Mouse (Mus musculus) adrenal gland, adult 18-20 months (tissue): ENCODE results near the gene Slx4ip. TPM values are rescaled to one million over a fixed set of nuclear protein-coding genes. Genes with fewer than 3 reads are reported as not detected.
A peak's percentile ranks its signal among the peaks of the same experiment; 100 is the strongest.

ENCODE experiments used
- DNase-seq, 2 experiments: peaks; one replicate each; pipeline ENCODE4 v3.0.0; 2021 to 2022; ENCODE audit warnings: low spot score in 2 of 2
- total RNA-seq, 2 experiments: library from RNA; stranded (reverse); gene quantifications; 1 replicate in 1 of 2; 2 replicates in 1 of 2; pipeline ENCODE4 v1.2.3; 2021

Slx4ip gene
- total RNA-seq, 2 experiments from 2014 or later = 4.1 to 5.6 TPM

GRCm38 (mm10) chr2:137098269-137099035, 207.4 kb downstream of the Slx4ip start:
- DNase-seq = no peak

GRCm38 (mm10) chr2:137099211-137099734, 208.3 kb downstream of the Slx4ip start:
- no peak for DNase-seq

GRCm38 (mm10) chr2:137101074-137101473, 210.1 kb downstream of the Slx4ip start:
- DNase-seq = no peak

GRCm38 (mm10) chr2:137107203-137107602, 216.2 kb downstream of the Slx4ip start:
- no peak for DNase-seq

GRCm38 (mm10) chr2:137107946-137108345, 216.9 kb downstream of the Slx4ip start:
- no peak for DNase-seq

GRCm38 (mm10) chr2:137109321-137110213, 218.5 kb downstream of the Slx4ip start:
- DNase-seq = no peak

GRCm38 (mm10) chr2:137110214-137110898, 219.3 kb downstream of the Slx4ip start:
- DNase-seq = no peak

- no peak for DNase-seq
These were observed 222.5 kb downstream of the Slx4ip start for GRCm38 (mm10) chr2:137113288-137114061.

GRCm38 (mm10) chr2:137114248-137115096, 223.5 kb downstream of the Slx4ip start:
- peak; percentile 70 to 72 for DNase-seq

- DNase-seq = peak; percentile 33 to 43
These were observed 224.4 kb downstream of the Slx4ip start for GRCm38 (mm10) chr2:137115241-137116024.

- peak; percentile 53 to 64 for DNase-seq
These were observed 225.1 kb downstream of the Slx4ip start, which contains the start of gene Jag1 for GRCm38 (mm10) chr2:137116025-137116674. TSS of gene Jag1 (minus strand) at chr2:137116644.

- peak; percentile 91 to 94 for DNase-seq
These were observed 225.8 kb downstream of the Slx4ip start for GRCm38 (mm10) chr2:137116675-137117320.

GRCm38 (mm10) chr2:137117321-137117690, 226.3 kb downstream of the Slx4ip start:
- DNase-seq = peak; percentile 84 to 89
